Mouse (Mus musculus) G1E (cell line): ENCODE data around the gene Xpc.

Experiments
- CTCF ChIP-seq: IDR thresholded peaks from 2 replicates; pipeline ENCODE4 v1.5.1; 2012; ENCODE audit warnings: low read depth, low read length, inconsistent platforms, mixed read lengths
- GATA1 ChIP-seq: IDR thresholded peaks from 2 replicates; pipeline ENCODE4 v1.6.1; 2012; ENCODE audit warnings: borderline replicate concordance, low read length, inconsistent platforms, mixed read lengths
- GATA2 ChIP-seq: IDR thresholded peaks from 2 replicates; pipeline ENCODE4 v1.6.1; 2012; ENCODE audit warnings: low read depth, low read length, inconsistent platforms, borderline replicate concordance
- TAL1 ChIP-seq: conservative IDR thresholded peaks from 2 replicates; pipeline ENCODE4 v1.6.1; 2012; ENCODE audit warnings: low read depth, low read length, inconsistent platforms, mixed read lengths

DNA sequence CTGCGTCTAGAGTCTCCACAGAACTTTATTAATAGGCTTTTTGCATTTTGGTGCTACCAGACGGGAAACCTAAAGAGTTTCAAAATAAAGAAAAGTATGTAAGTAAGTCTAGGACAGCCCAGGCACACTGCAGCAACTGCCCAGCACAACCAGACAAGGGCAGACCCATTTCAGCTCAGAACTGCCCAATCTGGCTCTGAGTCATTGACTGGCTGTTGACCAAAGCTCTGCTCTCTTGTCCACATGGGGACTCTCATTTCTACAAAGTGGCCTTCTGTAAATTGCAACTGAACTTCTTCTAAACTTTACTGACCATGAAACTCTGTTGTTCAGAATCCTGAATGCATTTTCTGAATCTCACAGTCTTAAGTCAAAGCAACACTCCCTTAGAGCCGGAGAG, 19.5 kb upstream of the Xpc start:
- TF ChIP-seq CTCF (no peak), TAL1 (no peak), GATA1 (no peak), GATA2 (no peak)
